Mouse (Mus musculus) spleen, embryonic (tissue): Measurements from ENCODE around the gene Prx.

Source experiments
- CTCF ChIA-PET: fragments of 350-600 bp; sonication (Branson Sonifier 250); formaldehyde crosslinking; loops from one replicate; lab custom pipeline; 2022; lab: Charles Lee

Gene Prx

GRCm38 (mm10) chr7:27514961-27515360 lies 15.8 kb downstream of the Prx start:
- CTCF ChIA-PET = no interaction called here

- CTCF ChIA-PET = interaction anchor here (0.6 kb wide), 1 partner anchor 78 kb away, joined by 3 read pairs; no protein-coding TSS in a partner anchor
Observed at GRCm38 (mm10) chr7:27518314-27518713, 19.2 kb downstream of the Prx start.

GRCm38 (mm10) chr7:27520104-27520503 lies 21.0 kb downstream of the Prx start:
- CTCF ChIA-PET = no interaction called here

DNA sequence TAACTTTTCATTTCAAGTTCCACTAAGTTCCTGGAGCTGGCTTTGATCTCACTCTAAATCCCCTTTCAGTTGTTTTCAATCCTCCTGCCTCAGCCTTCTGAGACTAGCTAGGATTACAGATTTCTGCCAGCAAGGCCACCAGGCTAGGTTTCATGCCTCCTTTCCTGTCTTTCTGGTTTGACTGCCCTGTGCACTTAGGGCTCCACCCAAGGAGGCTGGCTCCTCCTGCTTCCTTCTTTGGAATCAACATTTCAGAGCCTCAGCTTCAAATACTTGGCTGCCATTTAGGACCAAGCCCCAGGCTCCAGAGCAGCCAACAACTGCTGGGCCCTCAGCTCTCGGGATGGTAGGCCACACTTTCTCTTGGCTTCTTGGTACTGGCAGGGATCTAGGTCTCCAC lies 21.5 kb downstream of the Prx start:
- CTCF ChIA-PET = no interaction called here

GRCm38 (mm10) chr7:27522967-27523366 lies 23.8 kb downstream of the Prx start, which contains the start of gene Hipk4:
Hipk4 (plus strand) TSS chr7:27523267.
- CTCF ChIA-PET = no interaction called here

- CTCF ChIA-PET = no interaction called here
Observed at GRCm38 (mm10) chr7:27523805-27524204, 24.7 kb downstream of the Prx start.

DNA sequence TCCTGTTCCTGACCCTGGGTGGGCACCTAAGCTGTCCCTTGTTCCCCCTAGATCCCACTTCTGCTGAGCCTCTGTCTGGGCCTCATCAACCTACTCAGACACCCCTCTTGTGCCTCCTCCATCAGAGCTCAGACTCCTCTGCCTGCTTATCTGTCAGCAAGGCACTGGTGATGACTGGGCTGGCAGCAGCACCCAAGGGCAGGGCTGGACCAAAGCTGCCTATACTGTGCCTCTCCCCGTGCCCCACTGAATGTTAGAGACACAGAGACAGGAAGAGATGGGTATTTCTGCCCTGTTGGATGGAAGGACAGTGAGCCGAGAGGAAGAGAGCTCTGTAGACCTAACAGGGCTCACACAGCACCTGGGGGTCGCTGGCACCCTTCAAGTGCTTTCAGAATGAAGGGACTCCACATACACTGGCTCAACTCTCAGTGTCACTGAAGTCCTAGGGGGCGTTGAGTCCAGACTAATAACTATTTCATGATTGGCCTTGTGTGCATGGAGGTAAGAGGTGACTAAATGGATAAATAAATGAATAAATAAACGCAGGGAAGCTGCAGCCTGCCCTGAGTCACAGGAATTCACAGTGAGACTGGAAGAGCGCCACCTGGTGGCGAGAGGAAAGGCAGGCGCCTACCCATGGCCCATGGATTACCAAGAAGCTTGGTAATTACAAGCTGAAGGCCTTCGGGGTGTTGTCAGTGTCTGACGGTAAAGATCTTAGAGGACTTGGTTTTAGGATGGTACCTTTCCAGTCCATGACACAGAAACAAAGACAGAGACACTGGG lies 27.1 kb downstream of the Prx start:
- CTCF ChIA-PET = interaction anchor here (1.0 kb wide), 1 partner anchor 17 kb away, joined by 3 read pairs; no protein-coding TSS in a partner anchor

DNA sequence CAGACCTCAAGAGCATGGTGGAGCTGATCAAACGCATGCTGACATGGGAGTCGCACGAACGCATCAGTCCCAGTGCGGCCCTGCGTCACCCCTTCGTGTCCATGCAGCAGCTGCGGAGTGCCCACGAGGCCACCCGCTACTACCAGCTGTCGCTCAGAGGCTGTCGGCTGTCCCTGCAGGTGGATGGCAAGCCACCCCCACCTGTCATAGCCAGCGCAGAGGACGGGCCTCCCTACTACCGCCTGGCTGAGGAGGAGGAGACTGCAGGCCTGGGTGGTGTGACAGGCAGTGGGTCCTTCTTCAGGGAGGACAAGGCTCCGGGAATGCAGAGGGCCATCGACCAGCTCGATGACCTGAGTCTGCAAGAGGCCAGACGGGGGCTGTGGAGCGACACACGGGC lies 29.9 kb downstream of the Prx start:
- CTCF ChIA-PET = no interaction called here

DNA sequence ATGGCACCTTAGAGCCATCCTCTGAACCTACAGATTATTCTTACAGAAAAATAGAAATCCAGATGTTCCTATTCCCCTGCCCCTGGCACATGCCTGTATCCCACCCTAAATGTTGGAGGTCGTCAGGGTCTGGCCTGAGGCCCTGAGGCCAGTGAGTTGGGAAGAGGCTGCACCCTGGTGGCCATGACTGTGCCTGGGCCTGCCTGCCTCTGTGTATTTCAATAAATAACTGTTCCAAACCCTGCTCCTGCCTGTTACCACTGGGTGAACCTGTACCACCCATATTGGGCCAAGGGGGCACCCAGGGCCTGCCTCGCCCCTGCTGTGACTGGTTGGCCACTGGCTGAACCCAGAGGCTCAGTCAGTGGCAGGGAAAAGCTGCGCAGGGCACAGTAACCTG lies 31.8 kb downstream of the Prx start:
- CTCF ChIA-PET = no interaction called here

DNA sequence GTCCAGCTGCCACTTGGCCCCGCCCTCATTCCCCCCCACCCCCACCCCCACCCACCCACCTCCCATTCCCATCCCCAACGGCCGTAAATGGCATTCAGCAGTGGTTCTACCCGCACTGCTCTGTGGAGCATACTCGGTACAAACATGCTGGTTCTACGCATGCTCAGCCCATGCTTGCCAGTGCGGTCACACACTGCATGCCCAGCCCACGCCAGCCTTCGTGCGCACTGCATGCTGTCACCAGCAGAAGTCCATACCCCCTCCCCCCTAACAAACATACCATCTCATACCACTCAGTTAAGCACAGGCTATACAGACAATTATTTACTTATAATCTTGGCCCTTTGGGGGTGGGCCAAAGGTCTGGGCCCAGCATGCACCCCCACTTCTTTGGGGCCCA lies 32.6 kb downstream of the Prx start:
- CTCF ChIA-PET = no interaction called here

DNA sequence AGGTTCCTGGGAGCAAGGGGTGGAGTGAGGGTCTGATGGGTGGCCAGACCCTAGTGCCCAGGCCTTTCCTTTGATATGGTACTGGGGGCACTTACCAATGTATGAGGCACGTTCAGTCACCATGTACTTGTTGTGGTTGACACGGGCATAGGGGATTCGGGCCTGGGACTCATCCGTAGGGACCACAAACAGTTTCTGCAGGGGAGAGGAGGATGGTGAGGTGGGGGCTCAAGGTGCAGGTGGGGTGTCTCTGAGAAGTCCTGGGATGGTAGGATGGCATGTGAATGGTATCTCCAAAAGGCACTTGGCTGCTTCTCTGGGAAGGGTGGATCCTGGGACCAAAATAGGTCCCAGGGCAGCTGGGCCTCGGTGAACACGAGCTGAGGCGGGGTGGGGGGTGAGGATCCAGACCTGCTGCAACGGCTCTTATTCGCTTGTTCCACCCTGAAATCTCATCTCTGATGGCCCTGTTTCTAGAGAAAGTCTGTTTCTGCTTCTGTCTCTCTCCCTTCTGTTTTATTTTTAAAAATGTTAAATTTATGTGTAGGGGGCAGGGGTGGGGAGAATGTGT lies 33.4 kb downstream of the Prx start:
- CTCF ChIA-PET = interaction anchor here (0.7 kb wide), 1 partner anchor 219 kb away, joined by 15 read pairs; no protein-coding TSS in a partner anchor

- CTCF ChIA-PET = no interaction called here
Observed at GRCm38 (mm10) chr7:27535386-27535785, 36.3 kb downstream of the Prx start.

DNA sequence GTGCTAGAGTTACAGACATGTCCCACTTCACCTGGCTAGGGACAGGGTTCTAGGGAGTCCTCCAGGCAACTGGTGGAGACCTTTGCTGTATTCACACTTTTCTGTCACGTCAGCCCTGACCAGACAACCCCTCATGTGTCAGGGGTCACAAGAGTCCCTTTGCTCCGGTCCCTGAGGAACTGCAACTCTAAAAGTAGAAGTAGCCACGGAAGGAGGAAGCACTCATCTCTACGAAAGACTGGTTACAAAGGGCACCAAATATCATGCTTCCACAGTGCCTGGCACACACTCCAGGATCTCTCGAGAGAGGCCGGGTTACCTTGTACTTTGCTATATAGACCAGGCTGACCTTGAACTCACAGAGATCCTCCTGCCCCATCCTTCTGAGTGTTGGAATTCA lies 37.5 kb downstream of the Prx start:
- CTCF ChIA-PET = no interaction called here

DNA sequence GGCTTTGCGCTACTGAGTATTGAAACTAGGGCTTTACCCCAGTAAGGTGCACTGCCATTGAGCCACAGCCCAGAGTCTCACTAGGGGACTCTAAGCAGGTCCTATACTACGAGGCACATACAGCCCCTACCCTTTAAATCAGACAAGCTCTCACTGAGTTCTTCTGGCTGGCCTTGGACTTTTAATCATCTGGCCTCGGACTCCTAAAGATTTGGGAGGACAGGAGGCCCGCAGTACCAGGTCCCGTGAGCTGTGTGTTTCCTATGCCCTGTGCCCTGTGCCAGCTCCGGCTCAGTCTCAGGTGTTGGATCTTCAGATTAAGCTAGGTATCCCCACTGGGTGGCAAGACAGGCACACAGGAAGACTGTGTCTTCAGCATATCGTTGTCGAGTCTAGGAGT lies 38.9 kb downstream of the Prx start:
- CTCF ChIA-PET = no interaction called here

DNA sequence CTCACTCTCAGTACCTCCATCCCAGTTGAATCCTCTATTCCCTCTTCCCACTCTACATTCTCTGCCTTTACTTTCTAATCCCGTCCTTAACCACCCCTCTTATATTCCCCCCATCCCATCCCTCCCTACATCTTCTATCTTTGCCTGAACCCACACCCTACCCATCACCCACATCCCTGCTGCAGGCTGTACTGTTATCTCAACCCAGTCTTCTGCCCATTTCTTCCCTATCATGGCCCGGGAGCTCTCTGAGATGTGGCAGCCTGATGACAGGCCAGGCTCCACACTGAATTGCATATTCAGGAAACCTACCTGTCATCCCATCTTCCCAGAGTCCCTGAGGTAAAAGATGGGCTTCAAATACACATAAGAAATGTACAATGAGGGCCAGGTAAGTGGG lies 39.7 kb downstream of the Prx start:
- CTCF ChIA-PET = interaction anchor here (0.5 to 0.7 kb wide), 2 partner anchors 25 to 48 kb away, joined by 3 to 4 read pairs; no protein-coding TSS in a partner anchor

DNA sequence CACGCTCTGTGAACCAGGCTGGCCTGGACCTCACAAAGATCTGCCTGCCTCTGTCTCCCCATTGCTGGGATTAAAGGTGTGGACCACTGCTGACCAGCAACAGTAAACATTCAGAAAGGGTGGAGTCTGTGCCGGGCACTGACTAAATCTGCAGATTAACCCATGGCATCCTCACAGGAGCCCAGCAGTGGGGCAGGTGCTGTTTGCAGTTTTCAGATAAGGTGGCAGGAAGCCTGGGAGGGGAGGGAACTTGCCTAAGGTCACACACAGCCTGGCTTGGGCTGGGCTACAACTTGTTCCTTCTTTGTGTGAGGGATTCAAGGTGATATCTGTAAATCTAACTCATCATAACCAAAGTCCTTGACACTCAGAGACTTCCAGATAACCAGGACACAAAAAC lies 41.4 kb downstream of the Prx start:
- CTCF ChIA-PET = interaction anchor here (1.0 kb wide), 1 partner anchor 32 kb away, joined by 3 read pairs; no protein-coding TSS in a partner anchor

DNA sequence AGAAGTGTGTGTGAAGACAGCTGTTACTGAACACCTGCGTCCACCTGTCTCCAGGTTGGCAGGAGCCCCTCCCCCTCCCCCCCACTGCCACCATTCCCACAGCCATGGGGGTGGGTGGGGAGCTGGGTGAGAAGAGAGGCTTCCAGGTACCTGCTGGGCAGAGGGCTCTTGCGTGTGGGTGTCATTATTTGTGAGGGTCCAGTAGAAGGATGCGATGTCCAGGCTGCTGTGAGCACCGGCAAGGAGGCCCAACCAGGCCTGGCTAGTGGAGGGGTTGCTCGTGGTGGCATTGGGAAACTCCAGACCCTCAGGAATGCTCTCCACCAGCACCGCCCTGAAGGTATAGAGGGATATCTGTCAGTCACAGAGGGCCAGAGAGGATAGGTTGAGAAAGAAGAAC lies 41.8 kb downstream of the Prx start:
- CTCF ChIA-PET = interaction anchor here (1.0 kb wide), 1 partner anchor 33 kb away, joined by 3 read pairs; no protein-coding TSS in a partner anchor

DNA sequence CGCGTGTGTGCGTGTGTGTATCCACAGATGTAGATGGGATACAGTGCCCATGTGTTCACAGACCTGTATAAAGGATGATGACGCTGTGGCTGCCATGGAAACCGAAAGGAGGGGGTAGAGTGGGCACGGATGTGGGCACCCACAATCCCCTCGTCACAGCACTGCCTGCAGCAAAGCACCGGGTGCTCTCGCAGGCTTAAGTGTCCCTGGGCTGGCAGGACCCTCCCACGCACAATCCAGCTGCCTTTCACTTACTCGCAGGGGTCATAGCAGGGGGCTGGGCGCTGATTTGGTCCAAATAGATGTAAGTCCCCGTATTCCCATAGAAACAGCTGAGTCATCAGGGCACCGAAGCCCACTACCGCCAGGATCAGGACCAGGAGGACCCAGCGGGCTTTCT lies 42.3 kb downstream of the Prx start:
- CTCF ChIA-PET = interaction anchor here (0.6 to 1.0 kb wide), 2 partner anchors 33 to 49 kb away, joined by 3 to 4 read pairs; no protein-coding TSS in a partner anchor

DNA sequence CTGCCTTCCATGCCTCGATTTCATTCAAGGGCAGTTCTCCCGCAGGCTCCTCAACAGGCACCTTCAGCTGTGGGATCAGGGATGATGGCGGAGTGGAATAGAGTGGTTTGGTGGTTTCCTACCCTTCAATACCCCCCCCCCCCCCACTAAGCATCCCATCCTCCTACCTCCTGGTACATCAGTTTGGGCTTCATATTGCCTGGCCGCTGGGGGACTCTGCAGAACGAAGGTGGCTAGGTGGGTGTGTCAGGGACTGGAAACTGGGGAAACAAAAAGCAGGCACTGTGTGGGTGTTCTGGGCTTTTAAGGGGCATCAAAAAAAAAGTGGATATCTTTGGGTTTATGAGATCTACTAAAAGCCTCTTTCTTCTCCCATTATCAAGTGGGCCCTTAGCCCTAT lies 42.8 kb downstream of the Prx start:
- CTCF ChIA-PET = interaction anchor here (0.6 kb wide), 1 partner anchor 48 kb away, joined by 4 read pairs; no protein-coding TSS in a partner anchor

GRCm38 (mm10) chr7:27542392-27543033 lies 43.4 kb downstream of the Prx start:
- CTCF ChIA-PET = interaction anchor here (0.5 kb wide), 1 partner anchor 1244 kb away, joined by 3 read pairs; no protein-coding TSS in a partner anchor

GRCm38 (mm10) chr7:27543065-27543464 lies 43.9 kb downstream of the Prx start:
- CTCF ChIA-PET = interaction anchor here (0.5 to 0.7 kb wide), 2 partner anchors 179 to 1243 kb away, joined by 3 to 5 read pairs; no protein-coding TSS in a partner anchor

DNA sequence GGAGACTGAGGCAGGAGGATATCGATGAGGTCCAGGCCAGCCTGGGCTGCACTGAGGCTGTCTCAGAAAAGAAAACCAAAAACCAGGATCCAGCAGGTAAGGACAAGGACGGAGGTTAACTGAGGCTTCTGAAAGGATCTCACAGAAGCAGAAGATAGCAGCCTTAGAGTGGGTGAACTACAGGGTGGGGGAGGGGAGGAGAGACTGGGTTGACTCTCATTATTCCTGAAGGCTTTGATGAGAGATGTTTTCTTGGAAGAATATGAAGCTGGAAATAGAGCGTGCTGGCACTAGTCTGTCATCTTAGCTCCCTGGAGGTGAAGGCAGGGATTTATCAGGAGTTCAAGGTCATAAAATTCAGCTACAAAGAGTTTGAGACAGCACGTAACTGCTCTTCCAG lies 44.7 kb downstream of the Prx start:
- CTCF ChIA-PET = interaction anchor here (0.7 kb wide), 1 partner anchor 180 kb away, joined by 5 read pairs; no protein-coding TSS in a partner anchor
